Mouse (Mus musculus) hindlimb bud, embryonic 11.5 days (tissue): ENCODE results near the gene Mta1.

ENCODE experiments used
- DNase-seq: peaks from one replicate; pipeline ENCODE4 v3.0.0-alpha.2; 2012; ENCODE audit warnings: low read depth, low spot score; ENCODE audit errors: extremely low spot score

Gene Mta1

GRCm38 (mm10) chr12:113146112-113147057, 48.3 kb downstream of the Mta1 start, which contains the start of gene Crip1:
Gene Crip1 (plus strand): TSS chr12:113146316.
- DNase-seq, result no peak

GRCm38 (mm10) chr12:113147481-113147880, 49.4 kb downstream of the Mta1 start:
- DNase-seq, result no peak

GRCm38 (mm10) chr12:113148381-113149035, 50.4 kb downstream of the Mta1 start:
- no peak for DNase-seq

- DNase-seq, result no peak
Measured at GRCm38 (mm10) chr12:113149341-113149740, 51.3 kb downstream of the Mta1 start.

- DNase-seq, result no peak
Measured at GRCm38 (mm10) chr12:113149896-113150295, 51.8 kb downstream of the Mta1 start.

- no peak for DNase-seq
Measured at GRCm38 (mm10) chr12:113150591-113150990, 52.5 kb downstream of the Mta1 start.

- no peak for DNase-seq
Measured at GRCm38 (mm10) chr12:113151046-113151445, 53.0 kb downstream of the Mta1 start.

GRCm38 (mm10) chr12:113151661-113152271, 53.7 kb downstream of the Mta1 start:
- DNase-seq, result no peak

GRCm38 (mm10) chr12:113152272-113152661, 54.2 kb downstream of the Mta1 start:
- DNase-seq, result no peak

GRCm38 (mm10) chr12:113152991-113153525, 55.0 kb downstream of the Mta1 start:
- no peak for DNase-seq

GRCm38 (mm10) chr12:113153971-113154370, 55.9 kb downstream of the Mta1 start:
- no peak for DNase-seq

- DNase-seq, result no peak
Measured at GRCm38 (mm10) chr12:113154747-113155075, 56.6 kb downstream of the Mta1 start.

GRCm38 (mm10) chr12:113155076-113155771, 57.1 kb downstream of the Mta1 start:
- DNase-seq, result no peak

GRCm38 (mm10) chr12:113155887-113156539, 57.9 kb downstream of the Mta1 start, which contains the start of gene Tedc1:
Gene Tedc1 (plus strand): TSS chr12:113156421.
- DNase-seq, result peak; percentile 98

GRCm38 (mm10) chr12:113156540-113156929, 58.5 kb downstream of the Mta1 start:
- no peak for DNase-seq

- no peak for DNase-seq
Measured at GRCm38 (mm10) chr12:113157002-113157401, 58.9 kb downstream of the Mta1 start.

- no peak for DNase-seq
Measured at GRCm38 (mm10) chr12:113157521-113157920, 59.4 kb downstream of the Mta1 start.

GRCm38 (mm10) chr12:113157971-113158370, 59.9 kb downstream of the Mta1 start:
- no peak for DNase-seq

GRCm38 (mm10) chr12:113163561-113164006, 65.5 kb downstream of the Mta1 start:
- DNase-seq, result no peak

- DNase-seq, result no peak
Measured at GRCm38 (mm10) chr12:113168031-113168536, 70.0 kb downstream of the Mta1 start.
